Mouse (Mus musculus) neural tube, embryonic 11.5 days (tissue): ENCODE measurements at regions not wholly inside any gene's neighbourhood (a gene's known extent, or its start where the extent isn't known, plus 50 kb on each side); places are given as distances from the start of the nearest gene placed in this dataset.

Experiments
- ATAC-seq: fragments of 200-750 bp; cut with Nextera tagmentation; 2 replicates; pipeline ENCODE4 v1.8.0; 2017; ENCODE audit warnings: moderate number of reproducible peaks, mild to moderate bottlenecking, moderate TSS enrichment, moderate library complexity; ENCODE audit not compliant: insufficient read depth, low FRiP score, low TSS enrichment
- DNase-seq: peaks from one replicate; pipeline ENCODE4 v3.0.0-alpha.2; 2015; ENCODE audit warnings: low spot score
- H3K27ac ChIP-seq: fragments of 300-500 bp; sonication (generic); 2 replicates; pipeline ENCODE4 v1.5.1; 2014; ENCODE audit warnings: low read depth, mild to moderate bottlenecking, low read length
- H3K27me3 ChIP-seq: fragments of 300-500 bp; sonication (generic); 2 replicates; pipeline ENCODE4 v1.6.1; 2014; ENCODE audit warnings: mild to moderate bottlenecking, low read length, mixed read lengths; ENCODE audit not compliant: control insufficient read depth, insufficient read depth
- H3K36me3 ChIP-seq: fragments of 300-500 bp; sonication (generic); 2 replicates; pipeline ENCODE4 v1.6.1; 2014; ENCODE audit warnings: mild to moderate bottlenecking, low read length, moderate library complexity, mixed read lengths; ENCODE audit not compliant: control insufficient read depth, insufficient read depth
- H3K4me1 ChIP-seq: fragments of 300-500 bp; sonication (generic); 2 replicates; pipeline ENCODE4 v1.6.1; 2014; ENCODE audit warnings: low read length, mixed read lengths; ENCODE audit not compliant: control insufficient read depth, insufficient read depth
- H3K4me2 ChIP-seq: fragments of 300-500 bp; sonication (generic); 2 replicates; pipeline ENCODE4 v1.6.1; 2014; ENCODE audit warnings: low read depth, mild to moderate bottlenecking, moderate library complexity
- H3K4me3 ChIP-seq: fragments of 300-500 bp; sonication (generic); 2 replicates; pipeline ENCODE4 v1.5.1; 2014; ENCODE audit warnings: low read depth, low read length
- H3K9ac ChIP-seq: fragments of 300-500 bp; sonication (generic); 2 replicates; pipeline ENCODE4 v1.6.1; 2014; ENCODE audit warnings: mild to moderate bottlenecking, low read length
- H3K9me3 ChIP-seq: fragments of 300-500 bp; sonication (generic); 2 replicates; pipeline ENCODE4 v1.6.1; 2016; ENCODE audit warnings: low read length; ENCODE audit not compliant: control insufficient read depth
- WGBS: fragments of 180-500 bp; shearing (Covaris S2); extraction: QIAGEN DNeasy Blood & Tissue Kit; methylation state at CpG from one replicate; pipeline ENCODE4 v1.1.7; 2014; 5-methylcytosine and 5-hydroxymethylcytosine counted together

- no peak overlapping the region for H3K9ac ChIP-seq
- no peaks in the 10 kb centered on the region for H3K36me3 ChIP-seq
- H3K9me3 ChIP-seq = no peaks in the 10 kb centered on the region
- H3K4me3 ChIP-seq = no peak overlapping the region
- DNase-seq (no peak), ATAC-seq (no peak)
- H3K4me2 ChIP-seq = no peak overlapping the region
- no peaks in the 10 kb centered on the region for H3K27me3 ChIP-seq
- 77% methylated on average over 5 of the region's 5 CpGs for WGBS
- no peaks in the 10 kb centered on the region for H3K4me1 ChIP-seq
- no peak overlapping the region for H3K27ac ChIP-seq
Measured at GRCm38 (mm10) chr9:113085281-113085810, 622.7 kb downstream of the Pdcd6ip start.

GRCm38 (mm10) chr9:113074866-113075265 is 633.2 kb downstream of the Pdcd6ip start:
- Histone ChIP-seq H3K36me3 (no peaks in the 10 kb centered on the region), H3K27me3 (no peaks in the 10 kb centered on the region), H3K9me3 (no peaks in the 10 kb centered on the region), H3K9ac (no peak overlapping the region), H3K27ac (no peak overlapping the region), H3K4me1 (no peaks in the 10 kb centered on the region), H3K4me2 (no peak overlapping the region), H3K4me3 (no peak overlapping the region)
- 82% methylated on average over 3 of the region's 3 CpGs for WGBS
- ATAC-seq (no peak), DNase-seq (no peak)

DNA sequence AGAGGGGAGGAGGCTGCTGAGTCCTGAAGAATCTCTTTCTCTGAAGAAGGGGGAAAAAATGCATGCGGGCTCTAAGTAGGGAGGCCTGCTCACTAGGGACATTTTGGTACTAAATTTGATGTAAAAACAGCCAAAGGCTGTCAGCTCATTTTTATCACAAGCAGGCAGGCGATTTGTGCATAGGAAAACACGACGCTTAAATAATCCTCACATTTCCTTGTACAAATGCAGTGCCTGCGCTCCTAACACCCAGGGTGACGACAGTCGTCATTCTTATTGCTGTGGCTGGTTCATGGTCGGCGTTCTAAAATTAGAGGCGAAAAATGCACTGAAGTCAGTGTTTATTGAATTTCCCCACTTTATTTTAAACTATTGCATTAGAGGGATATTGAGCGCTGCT is 650.6 kb downstream of the Pdcd6ip start:
- Histone ChIP-seq H3K27ac (no peak overlapping the region), H3K4me2 (no peak overlapping the region), H3K4me1 (no peaks in the 10 kb centered on the region), H3K36me3 (no peaks in the 10 kb centered on the region), H3K9ac (no peak overlapping the region), H3K4me3 (no peak overlapping the region), H3K9me3 (no peaks in the 10 kb centered on the region), H3K27me3 (no peaks in the 10 kb centered on the region)
- no peak for ATAC-seq
- DNase-seq = no peak
- 86% methylated on average over 11 of the region's 11 CpGs for WGBS

DNA sequence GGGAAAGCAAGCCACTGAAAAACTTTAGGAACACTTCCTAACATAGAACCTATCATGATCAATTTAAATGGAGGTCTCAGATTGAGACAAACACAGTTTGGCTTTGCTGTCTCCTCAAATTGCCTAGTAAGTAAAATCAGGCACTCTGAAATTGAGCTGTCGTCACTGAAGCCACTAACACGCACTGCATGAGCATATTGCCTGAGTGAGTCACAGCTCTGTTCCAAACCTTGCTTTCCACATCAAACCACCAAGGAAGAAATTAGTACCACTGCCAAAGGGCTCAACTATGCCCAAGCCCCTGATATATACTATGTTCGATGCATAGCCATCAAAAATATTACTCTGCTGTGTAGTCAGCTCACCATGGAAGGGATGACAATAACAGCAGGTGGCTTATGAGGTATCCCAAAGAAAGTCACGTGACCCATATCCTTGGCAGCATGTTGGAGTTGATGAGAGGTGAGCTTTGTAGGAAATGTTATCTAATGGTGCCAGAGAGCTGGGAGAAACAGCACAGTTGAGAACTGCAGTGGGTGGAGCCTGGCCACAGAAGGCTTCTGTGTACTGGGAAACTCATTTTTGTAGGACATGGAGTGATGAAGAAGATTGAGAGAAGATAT is 663.4 kb downstream of the Pdcd6ip start:
- 86% methylated on average over 4 of the region's 4 CpGs for WGBS
- ATAC-seq (no peak), DNase-seq (no peak)
- no peak overlapping the region for H3K27ac ChIP-seq
- no peaks in the 10 kb centered on the region for H3K4me1 ChIP-seq
- H3K27me3 ChIP-seq = no peaks in the 10 kb centered on the region
- H3K9me3 ChIP-seq = no peaks in the 10 kb centered on the region
- no peak overlapping the region for H3K9ac ChIP-seq
- H3K4me3 ChIP-seq = no peak overlapping the region
- no peak overlapping the region for H3K4me2 ChIP-seq
- no peaks in the 10 kb centered on the region for H3K36me3 ChIP-seq

- 92% methylated on average over 6 of the region's 6 CpGs for WGBS
- Histone ChIP-seq H3K4me1 (no peaks in the 10 kb centered on the region), H3K4me2 (no peak overlapping the region), H3K9me3 (no peaks in the 10 kb centered on the region), H3K4me3 (no peak overlapping the region), H3K27ac (no peak overlapping the region), H3K27me3 (no peaks in the 10 kb centered on the region), H3K36me3 (no peaks in the 10 kb centered on the region), H3K9ac (no peak overlapping the region)
- ATAC-seq = no peak
- no peak for DNase-seq
Measured at GRCm38 (mm10) chr9:113040885-113041284, 667.2 kb downstream of the Pdcd6ip start.

DNA sequence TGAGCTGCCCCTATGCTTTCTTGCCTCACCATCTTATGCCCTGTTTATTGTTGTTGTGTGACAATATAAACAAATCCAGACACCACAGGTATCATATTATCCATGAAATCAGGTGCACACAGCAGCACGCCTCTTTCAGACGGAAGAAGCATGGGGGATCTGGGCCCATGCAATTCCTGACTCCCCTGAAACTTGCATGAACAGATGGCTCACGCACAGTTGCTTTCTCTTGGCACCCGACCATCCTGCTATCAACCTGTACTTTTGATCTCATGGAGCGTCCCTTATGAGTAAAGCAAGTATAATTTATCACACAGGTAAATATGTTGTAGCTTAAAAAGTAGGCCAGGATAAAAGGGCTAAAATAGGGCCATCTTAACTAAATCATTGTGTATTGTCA is 674.1 kb downstream of the Pdcd6ip start:
- no peaks in the 10 kb centered on the region for H3K4me1 ChIP-seq
- 86% methylated on average over 5 of the region's 5 CpGs for WGBS
- DNase-seq = no peak

GRCm38 (mm10) chr9:113029091-113029490 is 679.0 kb downstream of the Pdcd6ip start:
- Histone ChIP-seq H3K4me1 (no peaks in the 10 kb centered on the region), H3K27me3 (no peaks in the 10 kb centered on the region), H3K9ac (no peak overlapping the region), H3K9me3 (no peaks in the 10 kb centered on the region), H3K4me2 (no peak overlapping the region), H3K36me3 (no peaks in the 10 kb centered on the region), H3K4me3 (no peak overlapping the region), H3K27ac (no peak overlapping the region)
- ATAC-seq (no peak), DNase-seq (no peak)
- 72% methylated on average over 4 of the region's 4 CpGs for WGBS

More for the DNA sequence above, 674.1 kb downstream of the Pdcd6ip start:
- H3K27ac ChIP-seq = no peak overlapping the region
- no peak overlapping the region for H3K9ac ChIP-seq
- H3K36me3 ChIP-seq = no peaks in the 10 kb centered on the region
- H3K9me3 ChIP-seq = no peaks in the 10 kb centered on the region
- no peaks in the 10 kb centered on the region for H3K27me3 ChIP-seq
- no peak overlapping the region for H3K4me2 ChIP-seq
- no peak for ATAC-seq
- no peak overlapping the region for H3K4me3 ChIP-seq

DNA sequence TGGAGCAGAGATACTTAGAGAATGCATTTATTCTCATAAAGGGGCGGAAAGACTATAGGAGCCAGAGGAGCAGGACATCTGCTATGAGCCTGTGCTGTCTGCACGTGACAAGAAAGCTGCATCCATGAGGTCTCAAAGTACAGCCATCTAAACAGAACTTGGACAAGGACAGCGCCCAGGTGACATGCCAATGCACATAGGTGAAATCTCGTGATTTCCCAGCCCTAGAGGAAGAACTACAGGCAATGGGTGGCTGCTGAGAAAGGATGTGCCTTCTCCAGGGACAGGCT is 681.2 kb downstream of the Pdcd6ip start:
- no peak for ATAC-seq
- Histone ChIP-seq H3K4me2 (no peak overlapping the region), H3K9me3 (no peaks in the 10 kb centered on the region), H3K36me3 (no peaks in the 10 kb centered on the region), H3K4me3 (no peak overlapping the region), H3K9ac (no peak overlapping the region), H3K4me1 (no peaks in the 10 kb centered on the region), H3K27ac (no peak overlapping the region), H3K27me3 (no peaks in the 10 kb centered on the region)
- WGBS = 83% methylated on average over 4 of the region's 4 CpGs
- DNase-seq = no peak

- DNase-seq (no peak), ATAC-seq (no peak)
- no peak overlapping the region for H3K9ac ChIP-seq
- H3K36me3 ChIP-seq = no peaks in the 10 kb centered on the region
- H3K4me3 ChIP-seq = no peak overlapping the region
- H3K27me3 ChIP-seq = no peaks in the 10 kb centered on the region
- WGBS = 74% methylated on average over 4 of the region's 4 CpGs
- no peaks in the 10 kb centered on the region for H3K4me1 ChIP-seq
- no peaks in the 10 kb centered on the region for H3K9me3 ChIP-seq
- no peak overlapping the region for H3K4me2 ChIP-seq
- no peak overlapping the region for H3K27ac ChIP-seq
Measured at GRCm38 (mm10) chr9:113026096-113026903, 681.8 kb downstream of the Pdcd6ip start.
